Mouse (Mus musculus) CH12.LX (cell line): ENCODE measurements around the gene Rgp1. TPM values are rescaled to one million over a fixed set of nuclear protein-coding genes. Genes with fewer than 3 reads are reported as not detected.
A peak's percentile ranks its signal among the peaks of the same experiment; 100 is the strongest.

Source experiments
- DNase-seq: peaks from one replicate; pipeline ENCODE4 v3.0.0-alpha.2; 2013; ENCODE audit errors: extremely low read depth
- H3K27ac ChIP-seq: 2 replicates; pipeline ENCODE4 v1.5.1; 2012; ENCODE audit warnings: low read depth, mild to moderate bottlenecking, control low read depth, moderate library complexity; ENCODE audit not compliant: insufficient read depth
- H3K27me3 ChIP-seq: replicated peaks from 2 replicates; pipeline ENCODE3; 2012; ENCODE audit warnings: inconsistent platforms
- H3K36me3 ChIP-seq, 2 experiments: replicated peaks in 1 of 2; 2 replicates each; pipeline versions ENCODE3 to v1.6.1; 2012; ENCODE audit warnings: inconsistent platforms in 1 of 2, low read length in 1 of 2, mild to moderate bottlenecking in 1 of 2, mixed read lengths in 1 of 2, moderate library complexity in 1 of 2; ENCODE audit not compliant: control insufficient read depth in 1 of 2, insufficient read depth in 1 of 2
- H3K4me1 ChIP-seq, 2 experiments: 2 replicates each; pipeline ENCODE4 v1.6.1; 2012; ENCODE audit warnings: inconsistent platforms in 1 of 2, moderate library complexity in 1 of 2; ENCODE audit not compliant: insufficient read depth in 2 of 2, control insufficient read depth in 1 of 2
- H3K4me2 ChIP-seq: 2 replicates; pipeline ENCODE4 v1.6.1; 2012; ENCODE audit warnings: low read depth, mild to moderate bottlenecking, control low read depth; ENCODE audit not compliant: poor library complexity, insufficient read depth, severe bottlenecking
- H3K4me3 ChIP-seq, 3 experiments: fragments of 150-350 bp in 1 of 3; sonication (generic) in 1 of 3; replicated peaks in 1 of 3; 2 replicates each; pipeline versions ENCODE3 to v1.5.1; 2011 to 2012; ENCODE audit warnings: low read depth in 2 of 3, low read length in 2 of 3, mild to moderate bottlenecking in 2 of 3, moderate library complexity in 2 of 3, control low read depth in 1 of 3, improper control_type of control experiment in 1 of 3, inconsistent platforms in 1 of 3, mixed read lengths in 1 of 3; ENCODE audit not compliant: poor library complexity in 1 of 3
- H3K79me2 ChIP-seq: replicated peaks from 2 replicates; pipeline ENCODE4 v1.6.1; 2012; ENCODE audit warnings: mild to moderate bottlenecking, moderate library complexity; ENCODE audit not compliant: control insufficient read depth, poor library complexity, insufficient read depth, severe bottlenecking; ENCODE audit errors: extremely low read depth
- H3K9ac ChIP-seq: 2 replicates; pipeline ENCODE4 v1.6.1; 2012; ENCODE audit warnings: low read depth, mild to moderate bottlenecking, control low read depth, moderate library complexity; ENCODE audit not compliant: insufficient read depth
- H3K9me3 ChIP-seq: replicated peaks from 2 replicates; pipeline ENCODE3; 2012; ENCODE audit warnings: low read length, inconsistent platforms, mixed read lengths
- BHLHE40 ChIP-seq: IDR thresholded peaks from 2 replicates; pipeline ENCODE4 v1.6.1; 2011; ENCODE audit warnings: mild to moderate bottlenecking, low read depth, low read length, improper control_type of control experiment
- CHD1 ChIP-seq: IDR thresholded peaks from 2 replicates; pipeline ENCODE4 v1.6.1; 2012; ENCODE audit warnings: low read depth, low read length, improper control_type of control experiment, inconsistent platforms
- CTCF ChIP-seq, 2 experiments: IDR thresholded peaks in 1 of 2; conservative IDR thresholded peaks in 1 of 2; 2 replicates each; pipeline ENCODE4 v1.5.1; 2011 to 2012; ENCODE audit warnings: low read depth in 2 of 2, low read length in 2 of 2, improper control_type of control experiment in 1 of 2, inconsistent platforms in 1 of 2, mild to moderate bottlenecking in 1 of 2, moderate library complexity in 1 of 2
- E2F4 ChIP-seq: IDR thresholded peaks from 2 replicates; pipeline ENCODE4 v1.6.1; 2011; ENCODE audit warnings: low read depth, low read length, improper control_type of control experiment; ENCODE audit not compliant: insufficient replicate concordance
- JUND ChIP-seq: conservative IDR thresholded peaks from 2 replicates; pipeline ENCODE4 v1.6.1; 2011; ENCODE audit warnings: low read depth, low read length, improper control_type of control experiment
- MAFK ChIP-seq: IDR thresholded peaks from 2 replicates; pipeline ENCODE4 v1.6.1; 2011; ENCODE audit warnings: low read length, improper control_type of control experiment; ENCODE audit not compliant: insufficient replicate concordance
- MAX ChIP-seq: IDR thresholded peaks from 2 replicates; pipeline ENCODE4 v1.6.1; 2011; ENCODE audit warnings: low read length, improper control_type of control experiment
- MAZ ChIP-seq: IDR thresholded peaks from 2 replicates; pipeline ENCODE4 v1.6.1; 2012; ENCODE audit warnings: low read depth, mild to moderate bottlenecking, inconsistent platforms, low read length, improper control_type of control experiment, moderate library complexity
- MXI1 ChIP-seq: IDR thresholded peaks from 2 replicates; pipeline ENCODE4 v1.6.1; 2011; ENCODE audit warnings: mild to moderate bottlenecking, low read depth, low read length, improper control_type of control experiment
- MYC ChIP-seq: IDR thresholded peaks from 2 replicates; pipeline ENCODE4 v1.6.1; 2011; ENCODE audit warnings: low read depth, mild to moderate bottlenecking, improper control_type of control experiment, low read length
- NRF1 ChIP-seq: IDR thresholded peaks from 2 replicates; pipeline ENCODE4 v1.6.1; 2014; ENCODE audit warnings: low read depth, mild to moderate bottlenecking, inconsistent platforms, low read length, improper control_type of control experiment, moderate library complexity
- PAX5 ChIP-seq: IDR thresholded peaks from 2 replicates; pipeline ENCODE4 v1.6.1; 2012; ENCODE audit warnings: low read length, inconsistent platforms, mixed read lengths
- POLR2AphosphoS2 ChIP-seq: IDR thresholded peaks from 2 replicates; pipeline ENCODE4 v1.6.1; 2011; ENCODE audit warnings: low read depth, low read length, improper control_type of control experiment
- RAD21 ChIP-seq: IDR thresholded peaks from 2 replicates; pipeline ENCODE4 v1.6.1; 2011; ENCODE audit warnings: low read depth, mild to moderate bottlenecking, low read length, improper control_type of control experiment, moderate library complexity
- SIN3A ChIP-seq: IDR thresholded peaks from 2 replicates; pipeline ENCODE4 v1.6.1; 2012; ENCODE audit warnings: low read length, improper control_type of control experiment, inconsistent platforms
- TBP ChIP-seq: conservative IDR thresholded peaks from 2 replicates; pipeline ENCODE4 v1.6.1; 2011; ENCODE audit warnings: low read depth, low read length, improper control_type of control experiment
- TCF12 ChIP-seq: IDR thresholded peaks from 2 replicates; pipeline ENCODE4 v1.6.1; 2014; ENCODE audit warnings: low read depth, mild to moderate bottlenecking, inconsistent platforms, low read length, improper control_type of control experiment
- USF2 ChIP-seq: conservative IDR thresholded peaks from 2 replicates; pipeline ENCODE4 v1.6.1; 2011; ENCODE audit warnings: low read depth, low read length, improper control_type of control experiment
- ZC3H11A ChIP-seq: IDR thresholded peaks from 2 replicates; pipeline ENCODE4 v1.6.1; 2012; ENCODE audit warnings: low read depth, mild to moderate bottlenecking, inconsistent platforms, low read length, improper control_type of control experiment
- ZKSCAN1 ChIP-seq: IDR thresholded peaks from 2 replicates; pipeline ENCODE4 v1.6.1; 2012; ENCODE audit warnings: low read depth, inconsistent platforms, low read length, improper control_type of control experiment, borderline replicate concordance
- ZMIZ1 ChIP-seq: IDR thresholded peaks from 2 replicates; pipeline ENCODE4 v1.6.1; 2012; ENCODE audit warnings: low read depth, mild to moderate bottlenecking, inconsistent platforms, low read length, improper control_type of control experiment
- ZNF384 ChIP-seq: IDR thresholded peaks from 2 replicates; pipeline ENCODE4 v1.6.1; 2012; ENCODE audit warnings: low read depth, low read length, improper control_type of control experiment, inconsistent platforms
- dilution Hi-C: fragments of 300-500 bp; cut with MboI; formaldehyde crosslinking; loops from 2 replicates; pipeline ENCODE4 v1.14.3; 2020; ENCODE audit warnings: low sequenced_read_pairs; ENCODE audit not compliant: extremely low pct_unique_long_range_greater_than_20kb, extremely low pct_ligation_motif_present
- in situ Hi-C: fragments of 300-500 bp; cut with MboI; formaldehyde crosslinking; loops from 3 replicates; pipeline ENCODE4 v1.14.3; 2019; ENCODE audit warnings: low sequenced_read_pairs, low pct_ligation_motif_present, low pct_unique_long_range_greater_than_20kb, mixed read lengths
- polyA plus RNA-seq: library from polyadenylated mRNA; unstranded; fragments of >175 nt; gene quantifications from 2 replicates; pipeline ENCODE4 v1.2.1, GENCODE M21; 2012; ENCODE audit warnings: low read depth; ENCODE audit not compliant: insufficient read length
- total RNA-seq, 2 experiments: library from RNA; depleted of rRNA; stranded (reverse); fragments of 300-350 nt in 1 of 2; fragments of >200 nt in 1 of 2; gene quantifications; 2 replicates each; pipeline ENCODE4 v1.2.3; 2012 to 2014

Gene Rgp1
- total and polyA plus RNA-seq, 3 experiments: 10.1 to 37.0 (median 16.6) TPM

DNA sequence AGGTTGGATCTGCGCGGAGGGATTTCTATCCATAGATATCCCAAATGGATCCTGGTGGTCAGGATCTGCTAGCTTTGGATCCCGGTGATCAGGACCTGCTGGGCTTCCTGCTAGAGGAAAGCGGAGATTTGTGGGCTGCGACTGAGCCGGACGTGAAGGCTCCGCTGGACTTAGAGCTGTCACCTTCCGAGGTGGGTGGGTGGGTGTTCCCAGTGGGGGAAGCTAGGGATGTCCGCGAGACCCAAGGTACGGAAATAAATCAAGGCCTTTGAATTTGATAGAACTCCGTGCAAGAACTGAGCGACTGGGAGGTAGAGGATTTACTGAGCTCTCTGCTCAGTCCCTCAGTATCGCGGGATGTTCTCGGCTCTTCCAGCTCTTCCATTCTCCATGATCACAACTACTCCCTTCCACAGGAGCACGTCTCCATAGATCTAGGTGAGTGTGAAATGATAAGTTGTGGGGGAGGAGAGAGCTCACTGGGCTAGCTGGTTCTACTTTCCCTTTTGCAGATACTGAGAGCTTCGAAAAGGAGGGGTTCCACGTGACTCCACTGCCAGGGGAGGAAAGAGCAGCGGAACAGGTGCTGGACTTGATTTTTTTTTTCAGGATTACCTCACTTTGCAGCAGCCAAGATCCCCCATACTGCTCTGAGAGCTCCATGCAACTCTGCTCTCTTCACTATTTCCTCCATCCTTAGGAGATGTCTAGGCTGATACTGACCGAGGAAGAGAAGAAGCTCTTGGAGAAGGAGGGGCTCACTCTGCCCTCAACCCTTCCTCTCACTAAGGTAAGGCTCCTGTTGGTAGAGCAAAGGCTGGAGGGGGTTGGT, 15.5 kb upstream of the Rgp1 start:
- no peaks in the 10 kb centered on the region for H3K9me3 ChIP-seq
- in situ Hi-C loops (loop anchor here (25.0 kb wide), 1 partner anchor 551 kb away; the partner anchor contains the start of genes Fancg and Vcp), dilution Hi-C loops (no loop called here)
- H3K36me3 ChIP-seq: peaks cover 29 to 47% of the 10 kb centered on the region in 2 experiments
- H3K4me1 ChIP-seq: peaks cover 12 to 39% of the 10 kb centered on the region in 2 experiments
- TF ChIP-seq MXI1: 0 out of 2 replicates have a peak, but pooled peaks have one; percentile 18
- no peak for TF ChIP-seq MAFK
- TF ChIP-seq BHLHE40: peak; percentile 40; the same call in 1 of the 2 replicates
- TF ChIP-seq MAX: peak; percentile 40; the same call in 1 of the 2 replicates
- peak overlapping the region; percentile 94 for H3K9ac ChIP-seq
- peak overlapping the region; percentile 85 to 90 (median 89) for H3K4me3 ChIP-seq
- H3K27me3 ChIP-seq: no peaks in the 10 kb centered on the region
- peaks cover 36% of the 10 kb centered on the region for H3K79me2 ChIP-seq
- no peak for DNase-seq
- peak overlapping the region; percentile 86 for H3K27ac ChIP-seq
- H3K4me2 ChIP-seq: peak overlapping the region; percentile 81

DNA sequence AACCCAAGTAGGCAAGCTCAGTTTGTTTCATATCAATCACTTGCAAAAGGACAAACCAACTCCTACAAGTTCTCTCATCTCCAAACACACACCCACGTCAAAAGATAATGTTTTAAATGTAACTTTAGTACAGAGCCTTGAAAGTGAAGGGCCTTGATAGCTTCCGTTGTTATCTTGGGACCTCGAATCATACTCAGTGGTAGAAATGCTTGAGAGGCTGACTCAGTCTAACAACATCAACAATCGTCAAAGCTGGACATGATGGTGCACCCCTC, 15.0 kb upstream of the Rgp1 start:
- no peaks in the 10 kb centered on the region for H3K9me3 ChIP-seq
- dilution Hi-C loops: no loop called here
- TF ChIP-seq PAX5 (no peak), MXI1 (no peak), CTCF (conservative IDR thresholded peaks at IDR 0.05 in 1 of 2, IDR thresholded peaks at IDR 0.05 in 1 of 2; ENCODE audit: low read depth in 2 of 2, low read length in 2 of 2) (no peak), MAFK (no peak), ZNF384 (no peak), MYC (no peak), ZKSCAN1 (no peak), CHD1 (no peak), E2F4 (no peak), MAZ (no peak), TBP (no peak), ZMIZ1 (no peak), POLR2AphosphoS2 (no peak), NRF1 (no peak), JUND (no peak), TCF12 (no peak), ZC3H11A (no peak), SIN3A (no peak), RAD21 (no peak), USF2 (no peak)
- H3K36me3 ChIP-seq: peaks cover 35 to 50% of the 10 kb centered on the region in 2 experiments
- H3K4me3 ChIP-seq: peak overlapping the region in 1 of 3 experiments; percentile 85
- DNase-seq: no peak
- H3K9ac ChIP-seq: no peak overlapping the region
- no peaks in the 10 kb centered on the region for H3K27me3 ChIP-seq
- peak overlapping the region; percentile 81 for H3K4me2 ChIP-seq
- no peak overlapping the region for H3K27ac ChIP-seq
- H3K79me2 ChIP-seq: peaks cover 31% of the 10 kb centered on the region
- peaks cover 7 to 33% of the 10 kb centered on the region in 2 experiments for H3K4me1 ChIP-seq
- in situ Hi-C loops: loop anchor here (25.0 kb wide), 1 partner anchor 551 kb away; the partner anchor contains the start of genes Fancg and Vcp
